In genomic region chr17:7168961-7169626, GRCm38 (mm10) we compare ENCODE assay signal across 8 mouse cellular contexts. TPM values are rescaled to one million over a fixed set of nuclear protein-coding genes. Genes with fewer than 3 reads are reported as not detected.
DNase-seq lines count a peak whose midpoint lies in the region; ATAC-seq and TF ChIP-seq lines count a peak whose summit lies in the region.

No protein-coding gene starts in this region.

- no peaks in the 10 kb centered on the region for H3K9me3 ChIP-seq in heart, embryonic 10.5 days
- no peaks in the 10 kb centered on the region for H3K9me3 ChIP-seq in lung, embryonic 14.5 days (ENCODE audit: low read depth, low read length)
- no peaks in the 10 kb centered on the region for H3K9me3 ChIP-seq in neural tube, embryonic 13.5 days

- intact Hi-C loops in left cerebral cortex, postnatal 10 days (cut with DNase I): no loop called here

- peak; percentile 20 to 88 for DNase-seq in left cerebral cortex, postnatal 10 days (ENCODE audit: extremely low spot score in 1 of 2, low spot score in 2 of 2)
- DNase-seq in left cerebral cortex, adult 8-10 months (ENCODE audit: low spot score in 2 of 2): no peak
- DNase-seq in embryo, embryonic 11.5 days (ENCODE audit: low read depth, low spot score): peak; percentile 62
- peak; percentile 89 for DNase-seq in heart, embryonic 10.5 days (ENCODE audit: low spot score)
- DNase-seq in kidney, adult 2 months: peak; percentile 90
- peak; percentile 83 for DNase-seq in lung, embryonic 14.5 days
- DNase-seq in right cerebral cortex, postnatal 25 days: no peak

- H3K9ac ChIP-seq in lung, embryonic 14.5 days: peak overlapping the region; percentile 4
- H3K9ac ChIP-seq in neural tube, embryonic 13.5 days: peak overlapping the region; percentile 64

- no peak for TF ChIP-seq CTCF in kidney, adult 2 months (conservative IDR thresholded peaks at IDR 0.05; ENCODE audit: insufficient read depth, insufficient read length, low read depth, low read length)
- TF ChIP-seq CTCF in lung, embryonic 14.5 days (IDR thresholded peaks at IDR 0.05; ENCODE audit: low read depth): no peak

- H3K36me3 ChIP-seq in heart, embryonic 10.5 days: no peaks in the 10 kb centered on the region
- no peaks in the 10 kb centered on the region for H3K36me3 ChIP-seq in kidney, adult 2 months (ENCODE audit: control insufficient read depth, insufficient read depth, low read length)
- H3K36me3 ChIP-seq in lung, embryonic 14.5 days (ENCODE audit: insufficient read depth): no peaks in the 10 kb centered on the region
- H3K36me3 ChIP-seq in neural tube, embryonic 13.5 days: no peaks in the 10 kb centered on the region

- TF ChIP-seq POLR2A in kidney, adult 2 months (IDR thresholded peaks at IDR 0.05; ENCODE audit: low read depth, low read length): no peak

- H3K27me3 ChIP-seq in heart, embryonic 10.5 days (ENCODE audit: insufficient read depth, poor library complexity, severe bottlenecking): no peaks in the 10 kb centered on the region
- H3K27me3 ChIP-seq in kidney, adult 2 months (replicated peaks; ENCODE audit: control insufficient read depth, insufficient read depth, low read length): no peaks in the 10 kb centered on the region
- H3K27me3 ChIP-seq in lung, embryonic 14.5 days (ENCODE audit: insufficient read depth, low read length): no peaks in the 10 kb centered on the region
- H3K27me3 ChIP-seq in neural tube, embryonic 13.5 days: no peaks in the 10 kb centered on the region

- H3K27ac ChIP-seq in heart, embryonic 10.5 days: peak overlapping the region; percentile 88
- peak overlapping the region; percentile 73 for H3K27ac ChIP-seq in kidney, adult 2 months (ENCODE audit: insufficient read depth, low read depth, low read length)
- H3K27ac ChIP-seq in lung, embryonic 14.5 days (ENCODE audit: low read depth): peak overlapping the region; percentile 66
- H3K27ac ChIP-seq in neural tube, embryonic 13.5 days (replicated peaks): peak overlapping the region; percentile 94

- 11% methylated on average over 15 of the region's 15 CpGs for WGBS in heart, embryonic 10.5 days
- WGBS in kidney, adult 2 months: 13% methylated on average over 15 of the region's 15 CpGs
- WGBS in lung, embryonic 14.5 days: 12% methylated on average over 15 of the region's 15 CpGs
- WGBS in neural tube, embryonic 13.5 days: 4% methylated on average over 15 of the region's 15 CpGs

- ATAC-seq in lung, embryonic 14.5 days (ENCODE audit: insufficient read depth): peak; percentile 62
- peak; percentile 69 for ATAC-seq in neural tube, embryonic 13.5 days (ENCODE audit: low read depth)

- peaks cover 46% of the 10 kb centered on the region for H3K4me1 ChIP-seq in heart, embryonic 10.5 days
- no peaks in the 10 kb centered on the region; the same call in 1 of the 2 replicates for H3K4me1 ChIP-seq in kidney, adult 2 months (ENCODE audit: control insufficient read depth, insufficient read depth, low read length)
- peaks cover 10% of the 10 kb centered on the region for H3K4me1 ChIP-seq in lung, embryonic 14.5 days (ENCODE audit: insufficient read depth)
- peaks cover 46% of the 10 kb centered on the region for H3K4me1 ChIP-seq in neural tube, embryonic 13.5 days (replicated peaks)

- H3K4me3 ChIP-seq in heart, embryonic 10.5 days: peak overlapping the region; percentile 81
- peak overlapping the region; percentile 45 for H3K4me3 ChIP-seq in kidney, adult 2 months (ENCODE audit: insufficient read depth, low read depth, low read length)
- peak overlapping the region; percentile 78 for H3K4me3 ChIP-seq in lung, embryonic 14.5 days (ENCODE audit: low read depth, low read length)
- H3K4me3 ChIP-seq in neural tube, embryonic 13.5 days: peak overlapping the region; percentile 78

- H3K4me2 ChIP-seq in lung, embryonic 14.5 days: peak overlapping the region; percentile 69
- peak overlapping the region; percentile 73 for H3K4me2 ChIP-seq in neural tube, embryonic 13.5 days

RNA-seq across cellular contexts. Expression of gene Rps6ka2, which starts 0.8 kb away (rescaled TPM):
- total RNA-seq in left cerebral cortex, postnatal 10 days (2021): 10 to 100 TPM; 49.2 to 52.2 TPM
- 10 to 100 TPM; 49.6 to 57.2 (median 50.4) TPM for total RNA-seq in left cerebral cortex, adult 8-10 months (2022)
- polyA plus RNA-seq in heart, embryonic 10.5 days (2016; fragmentation: Nextera tagmentation; extraction: Ambion mirVana): 50.1 and 70.3 TPM in 2 replicates
- polyA plus RNA-seq in kidney, adult 2 months (2012; rRNA removed): 5.3 and 5.5 TPM in 2 replicates
- 15.1 and 16.9 TPM in 2 replicates for polyA plus RNA-seq in lung, embryonic 14.5 days (2014; fragmentation: Nextera tagmentation; extraction: Ambion mirVana)
- polyA plus RNA-seq in neural tube, embryonic 13.5 days (2015; fragmentation: Nextera tagmentation; extraction: Ambion mirVana): 23.5 and 24.2 TPM in 2 replicates

Comparison
In these comparisons a context has a peak if more than half of its experiments do, and no peak if none do; other contexts are left out.
1. DNase-seq: peak in left cerebral cortex, postnatal 10 days (2 of 2), embryo, embryonic 11.5 days (single experiment), heart, embryonic 10.5 days (single experiment), kidney, adult 2 months (single experiment) and lung, embryonic 14.5 days (single experiment); none in left cerebral cortex, adult 8-10 months (0 of 2) and right cerebral cortex, postnatal 25 days (single experiment).
2. Peak in every context shown above with its lines, with median percentiles within 50 percentile points of each other: H3K27ac ChIP-seq and H3K4me3 ChIP-seq.